Mouse (Mus musculus) stomach, postnatal 0 days (tissue): ENCODE measurements around the gene Nploc4. TPM values are rescaled to one million over a fixed set of nuclear protein-coding genes. Genes with fewer than 3 reads are reported as not detected.
"Not testable (repeated sequence)": the region's sequence is repeated elsewhere in the genome, so short reads cannot be mapped to it uniquely, and the experiment has no call there.

Experiments used
- ATAC-seq: fragments of 200-750 bp; cut with Nextera tagmentation; 2 replicates; pipeline ENCODE4 v1.8.0; 2017; ENCODE audit not compliant: low FRiP score, low TSS enrichment
- DNase-seq: peaks from one replicate; pipeline ENCODE4 v3.0.0-alpha.2; 2016; ENCODE audit warnings: low spot score
- H3K27ac ChIP-seq: fragments of 300-500 bp; sonication (generic); replicated peaks from 2 replicates; pipeline ENCODE4 v1.5.1; 2014; ENCODE audit warnings: mild to moderate bottlenecking, control low read depth
- H3K27me3 ChIP-seq: fragments of 300-500 bp; sonication (generic); 2 replicates; pipeline ENCODE4 v1.6.1; 2014; ENCODE audit warnings: low read length; ENCODE audit not compliant: control insufficient read depth, insufficient read depth
- H3K36me3 ChIP-seq: fragments of 300-500 bp; sonication (generic); 2 replicates; pipeline ENCODE4 v1.6.1; 2014; ENCODE audit warnings: low read length, mixed read lengths; ENCODE audit not compliant: control insufficient read depth, insufficient read depth
- H3K4me1 ChIP-seq: fragments of 300-500 bp; sonication (generic); replicated peaks from 2 replicates; pipeline ENCODE4 v1.6.1; 2014; ENCODE audit warnings: antibody characterized with exemption; ENCODE audit not compliant: control insufficient read depth, insufficient read depth
- H3K4me2 ChIP-seq: fragments of 300-500 bp; sonication (generic); replicated peaks from 2 replicates; pipeline ENCODE4 v1.6.1; 2014; ENCODE audit warnings: low read depth, mild to moderate bottlenecking, control low read depth, moderate library complexity
- H3K4me3 ChIP-seq: fragments of 300-500 bp; sonication (generic); 2 replicates; pipeline ENCODE4 v1.5.1; 2014; ENCODE audit warnings: low read depth, low read length, control low read depth
- H3K9ac ChIP-seq: fragments of 300-500 bp; sonication (generic); 2 replicates; pipeline ENCODE4 v1.6.1; 2014; ENCODE audit warnings: mild to moderate bottlenecking, low read length, control low read depth, mixed read lengths
- H3K9me3 ChIP-seq: fragments of 300-500 bp; sonication (generic); 2 replicates; pipeline ENCODE4 v1.6.1; 2016; ENCODE audit warnings: low read length; ENCODE audit not compliant: control insufficient read depth
- CTCF ChIP-seq: IDR thresholded peaks from 2 replicates; pipeline ENCODE4 v1.5.1; 2016; ENCODE audit warnings: antibody characterized with exemption, low read depth, mild to moderate bottlenecking, moderate library complexity
- EP300 ChIP-seq: optimal IDR thresholded peaks from 2 replicates; pipeline ENCODE3; 2016; ENCODE audit warnings: antibody characterized with exemption
- WGBS: fragments of 180-500 bp; shearing (Covaris S2); extraction: QIAGEN DNeasy Blood & Tissue Kit; methylation state at CpG from one replicate; pipeline ENCODE4 v1.1.7; 2014; 5-methylcytosine and 5-hydroxymethylcytosine counted together
- polyA plus RNA-seq: library from polyadenylated mRNA; unstranded; fragments of >200 nt; fragmentation: Nextera tagmentation; extraction: Ambion mirVana; gene quantifications from 2 replicates; pipeline ENCODE4 v1.2.1, GENCODE M21; 2015

Nploc4 gene
- polyA plus RNA-seq, 1 experiment from 2014 or later = 15.7 TPM

- TF ChIP-seq EP300 (no peak), CTCF (no peak)
- peak overlapping the region; percentile 100 for H3K9ac ChIP-seq
- DNase-seq = peak; percentile 37
- H3K27ac ChIP-seq = peak overlapping the region; percentile 100
- ATAC-seq = no peak
- peak overlapping the region; percentile 99 for H3K4me3 ChIP-seq
- peaks cover 5% of the 10 kb centered on the region for H3K36me3 ChIP-seq
- H3K9me3 ChIP-seq = no peaks in the 10 kb centered on the region
- WGBS = 3% methylated on average over 10 of the region's 10 CpGs
- H3K4me1 ChIP-seq = no peaks in the 10 kb centered on the region; the same call in none of the 2 replicates
- peak overlapping the region; percentile 84 for H3K4me2 ChIP-seq
- no peaks in the 10 kb centered on the region for H3K27me3 ChIP-seq
These were observed 90.2 kb downstream of the Nploc4 start for GRCm38 (mm10) chr11:120347301-120347700.

GRCm38 (mm10) chr11:120346383-120347034 lies 91.0 kb downstream of the Nploc4 start:
- peak overlapping the region; percentile 49; the same call in 1 of the 2 replicates for H3K27ac ChIP-seq
- H3K36me3 ChIP-seq, H3K9me3 ChIP-seq, H3K27me3 ChIP-seq, ATAC-seq, H3K4me1 ChIP-seq: not testable (repeated sequence)
- 14% methylated on average over 8 of the region's 13 CpGs for WGBS
- H3K9ac ChIP-seq = peak overlapping the region; percentile 61
- H3K4me3 ChIP-seq = peak overlapping the region; percentile 48
- peak; percentile 15 for DNase-seq
- H3K4me2 ChIP-seq = peak overlapping the region; percentile 58

GRCm38 (mm10) chr11:120345067-120345681 lies 92.3 kb downstream of the Nploc4 start:
- H3K9me3 ChIP-seq = no peaks in the 10 kb centered on the region
- DNase-seq (peak; percentile 68), ATAC-seq (no peak)
- H3K27ac ChIP-seq = peak overlapping the region; percentile 77
- no peaks in the 10 kb centered on the region; the same call in 1 of the 2 replicates for H3K4me1 ChIP-seq
- H3K4me3 ChIP-seq = peak overlapping the region; percentile 37
- H3K27me3 ChIP-seq = no peaks in the 10 kb centered on the region
- peaks cover 5% of the 10 kb centered on the region for H3K36me3 ChIP-seq
- peak overlapping the region; percentile 51; the same call in 1 of the 2 replicates for H3K9ac ChIP-seq
- no peak for TF ChIP-seq CTCF
- no peak for TF ChIP-seq EP300
- 24% methylated on average over 1 of the region's 1 CpGs for WGBS
- H3K4me2 ChIP-seq = peak overlapping the region; percentile 55

- DNase-seq (peak; percentile 30), ATAC-seq (no peak)
- TF ChIP-seq CTCF (no peak; the same call in 1 of the 2 replicates), EP300 (no peak)
- Histone ChIP-seq H3K9me3 (no peaks in the 10 kb centered on the region), H3K4me3 (peak overlapping the region; percentile 37; the same call in 1 of the 2 replicates), H3K4me2 (peak overlapping the region; percentile 55; the same call in 1 of the 2 replicates), H3K27ac (peak overlapping the region; percentile 77; the same call in 1 of the 2 replicates), H3K4me1 (no peaks in the 10 kb centered on the region; the same call in 1 of the 2 replicates), H3K36me3 (peaks cover 5% of the 10 kb centered on the region), H3K27me3 (no peaks in the 10 kb centered on the region), H3K9ac (no peak overlapping the region)
- 40% methylated on average over 5 of the region's 5 CpGs for WGBS
These were observed 93.1 kb downstream of the Nploc4 start for GRCm38 (mm10) chr11:120344310-120344920.

GRCm38 (mm10) chr11:120343519-120344309 lies 93.8 kb downstream of the Nploc4 start:
- Histone ChIP-seq H3K4me1 (no peaks in the 10 kb centered on the region; the same call in 1 of the 2 replicates), H3K4me3 (no peak overlapping the region), H3K27me3 (no peaks in the 10 kb centered on the region), H3K9me3 (no peaks in the 10 kb centered on the region), H3K9ac (no peak overlapping the region), H3K36me3 (peaks cover 5% of the 10 kb centered on the region), H3K27ac (peak overlapping the region; percentile 20; the same call in 1 of the 2 replicates), H3K4me2 (no peak overlapping the region)
- ATAC-seq = peak; percentile 20
- TF ChIP-seq EP300 (peak; percentile 82), CTCF (no peak)
- peak; percentile 59 for DNase-seq
- WGBS = 51% methylated on average over 5 of the region's 5 CpGs
